Mouse (Mus musculus) stomach, embryonic 16.5 days (tissue): ENCODE measurements around the gene Cd44. TPM values are rescaled to one million over a fixed set of nuclear protein-coding genes. Genes with fewer than 3 reads are reported as not detected.

ENCODE experiments used
- ATAC-seq: fragments of 200-750 bp; cut with Nextera tagmentation; 2 replicates; pipeline ENCODE4 v1.8.0; 2017; ENCODE audit warnings: moderate number of reproducible peaks, moderate TSS enrichment; ENCODE audit not compliant: insufficient read depth, low FRiP score
- H3K27ac ChIP-seq: fragments of 300-500 bp; sonication (generic); 2 replicates; pipeline ENCODE4 v1.5.1; 2014; ENCODE audit warnings: low read length
- H3K27me3 ChIP-seq: fragments of 300-500 bp; sonication (generic); 2 replicates; pipeline ENCODE4 v1.6.1; 2014; ENCODE audit warnings: low read length, control low read depth, mixed read lengths; ENCODE audit not compliant: control insufficient read depth, insufficient read depth
- H3K36me3 ChIP-seq: fragments of 300-500 bp; sonication (generic); 2 replicates; pipeline ENCODE4 v1.6.1; 2014; ENCODE audit warnings: low read length; ENCODE audit not compliant: control insufficient read depth, insufficient read depth
- H3K4me1 ChIP-seq: fragments of 300-500 bp; sonication (generic); 2 replicates; pipeline ENCODE4 v1.6.1; 2014; ENCODE audit warnings: low read length, control low read depth, mixed read lengths; ENCODE audit not compliant: control insufficient read depth, insufficient read depth
- H3K4me2 ChIP-seq: fragments of 300-500 bp; sonication (generic); 2 replicates; pipeline ENCODE4 v1.6.1; 2014; ENCODE audit warnings: low read depth, low read length, mixed read lengths
- H3K4me3 ChIP-seq: fragments of 300-500 bp; sonication (generic); replicated peaks from 2 replicates; pipeline ENCODE4 v1.5.1; 2014; ENCODE audit warnings: mild to moderate bottlenecking, low read length
- H3K9ac ChIP-seq: fragments of 300-500 bp; sonication (generic); 2 replicates; pipeline ENCODE4 v1.6.1; 2014; ENCODE audit warnings: low read length
- H3K9me3 ChIP-seq: fragments of 300-500 bp; sonication (generic); replicated peaks from 2 replicates; pipeline ENCODE4 v1.6.1; 2016; ENCODE audit warnings: low read length, control low read depth; ENCODE audit not compliant: control insufficient read depth
- WGBS: fragments of 180-500 bp; shearing (Covaris S2); extraction: QIAGEN DNeasy Blood & Tissue Kit; methylation state at CpG from one replicate; pipeline ENCODE4 v1.1.7; 2014; 5-methylcytosine and 5-hydroxymethylcytosine counted together
- polyA plus RNA-seq: library from polyadenylated mRNA; unstranded; fragments of >200 nt; fragmentation: Nextera tagmentation; extraction: Ambion mirVana; gene quantifications from 2 replicates; pipeline ENCODE4 v1.2.1, GENCODE M21; 2015

Gene Cd44
- polyA plus RNA-seq, 1 experiment from 2014 or later = 26.5 TPM

DNA sequence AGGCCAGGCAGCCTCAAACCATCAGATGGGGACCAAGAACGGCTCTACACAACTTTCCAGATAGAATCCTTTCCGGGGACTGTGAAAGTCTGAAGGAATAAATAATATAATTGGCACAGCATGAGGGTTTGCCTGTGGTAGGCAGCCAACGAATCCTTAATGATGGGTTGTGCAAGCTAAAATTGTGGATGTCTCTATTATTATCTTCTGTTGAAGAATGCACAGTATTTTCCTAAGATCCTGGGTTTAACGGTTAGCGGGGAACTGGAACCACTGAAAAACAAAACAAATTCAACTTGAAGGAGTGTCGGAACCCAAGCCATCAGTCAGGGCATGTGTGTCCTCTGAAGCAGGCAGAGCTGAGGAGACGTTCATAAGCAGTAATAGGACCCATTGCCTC lies 118.7 kb downstream of the Cd44 start:
- WGBS = 79% methylated on average over 7 of the region's 7 CpGs

DNA sequence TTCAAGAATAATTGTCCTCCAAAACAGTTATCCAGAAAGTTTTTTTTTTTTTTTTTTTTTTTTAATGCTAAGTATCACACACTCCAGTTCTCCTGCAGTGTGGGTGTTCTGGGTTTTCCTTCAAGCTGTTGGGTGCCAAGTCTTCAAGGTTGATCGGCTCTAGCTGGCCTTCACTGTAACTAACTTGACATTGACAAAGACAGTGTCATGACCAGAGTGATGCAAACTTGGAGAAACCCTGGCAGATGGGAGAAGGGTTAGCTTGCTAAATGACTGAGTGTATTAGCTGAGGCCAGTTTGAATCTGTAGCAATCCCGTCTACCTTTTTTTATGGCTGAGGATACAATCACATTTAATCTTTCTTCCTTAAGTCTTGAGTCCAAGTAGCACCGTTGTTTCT lies 123.3 kb downstream of the Cd44 start:
- H3K4me3 ChIP-seq = no peak overlapping the region
- no peaks in the 10 kb centered on the region for H3K36me3 ChIP-seq
- no peak overlapping the region for H3K27ac ChIP-seq
- WGBS = 86% methylated on average over 3 of the region's 3 CpGs
- H3K9ac ChIP-seq = no peak overlapping the region
- no peaks in the 10 kb centered on the region for H3K4me1 ChIP-seq
- ATAC-seq = no peak
- no peaks in the 10 kb centered on the region for H3K27me3 ChIP-seq
- no peak overlapping the region for H3K4me2 ChIP-seq
- H3K9me3 ChIP-seq = no peaks in the 10 kb centered on the region

More for the DNA sequence above, 118.7 kb downstream of the Cd44 start:
- Histone ChIP-seq H3K9ac (no peak overlapping the region), H3K27me3 (no peaks in the 10 kb centered on the region), H3K9me3 (no peaks in the 10 kb centered on the region), H3K4me2 (no peak overlapping the region), H3K27ac (no peak overlapping the region), H3K4me3 (no peak overlapping the region), H3K4me1 (no peaks in the 10 kb centered on the region), H3K36me3 (no peaks in the 10 kb centered on the region)
- ATAC-seq = no peak

GRCm38 (mm10) chr2:102775561-102775960 lies 125.9 kb downstream of the Cd44 start:
- 78% methylated on average over 1 of the region's 1 CpGs for WGBS
- no peak overlapping the region for H3K4me3 ChIP-seq
- H3K9ac ChIP-seq = no peak overlapping the region

DNA sequence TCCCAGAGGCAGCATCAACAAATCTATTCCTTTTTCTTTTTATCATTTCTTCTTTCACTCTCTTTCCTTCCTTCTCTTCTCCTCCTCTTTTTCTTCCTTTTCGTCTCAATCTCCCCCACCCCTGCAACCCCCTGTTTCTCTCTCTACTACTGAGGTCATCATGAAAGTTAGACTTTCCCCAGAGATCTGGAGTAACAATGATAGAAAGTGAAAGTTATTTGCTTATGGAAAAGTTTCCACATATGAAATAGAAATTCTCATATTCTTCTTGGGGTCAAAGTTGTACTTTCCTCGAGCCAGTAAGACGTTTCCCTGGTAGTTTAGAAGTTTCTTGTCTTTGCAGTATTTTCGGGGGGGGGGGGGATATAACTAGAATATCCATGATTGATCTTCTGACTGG lies 126.8 kb downstream of the Cd44 start:
- Histone ChIP-seq H3K4me1 (no peaks in the 10 kb centered on the region), H3K9ac (no peak overlapping the region), H3K4me2 (no peak overlapping the region), H3K4me3 (no peak overlapping the region), H3K27ac (no peak overlapping the region), H3K36me3 (no peaks in the 10 kb centered on the region), H3K27me3 (no peaks in the 10 kb centered on the region), H3K9me3 (no peaks in the 10 kb centered on the region)
- ATAC-seq = no peak
- WGBS = 65% methylated on average over 4 of the region's 4 CpGs

More at GRCm38 (mm10) chr2:102775561-102775960, 125.9 kb downstream of the Cd44 start:
- no peaks in the 10 kb centered on the region for H3K27me3 ChIP-seq
- H3K4me2 ChIP-seq = no peak overlapping the region
- H3K9me3 ChIP-seq = no peaks in the 10 kb centered on the region
- ATAC-seq = no peak
- no peak overlapping the region for H3K27ac ChIP-seq
- H3K4me1 ChIP-seq = no peaks in the 10 kb centered on the region
- H3K36me3 ChIP-seq = no peaks in the 10 kb centered on the region

- no peak overlapping the region for H3K9ac ChIP-seq
- WGBS = 82% methylated on average over 5 of the region's 5 CpGs
- H3K4me1 ChIP-seq = no peaks in the 10 kb centered on the region
- H3K27ac ChIP-seq = no peak overlapping the region
- H3K27me3 ChIP-seq = no peaks in the 10 kb centered on the region
- ATAC-seq = no peak
- no peaks in the 10 kb centered on the region for H3K36me3 ChIP-seq
- H3K9me3 ChIP-seq = no peaks in the 10 kb centered on the region
- no peak overlapping the region for H3K4me2 ChIP-seq
- no peak overlapping the region for H3K4me3 ChIP-seq
Measured at GRCm38 (mm10) chr2:102772276-102772675, 129.2 kb downstream of the Cd44 start.

DNA sequence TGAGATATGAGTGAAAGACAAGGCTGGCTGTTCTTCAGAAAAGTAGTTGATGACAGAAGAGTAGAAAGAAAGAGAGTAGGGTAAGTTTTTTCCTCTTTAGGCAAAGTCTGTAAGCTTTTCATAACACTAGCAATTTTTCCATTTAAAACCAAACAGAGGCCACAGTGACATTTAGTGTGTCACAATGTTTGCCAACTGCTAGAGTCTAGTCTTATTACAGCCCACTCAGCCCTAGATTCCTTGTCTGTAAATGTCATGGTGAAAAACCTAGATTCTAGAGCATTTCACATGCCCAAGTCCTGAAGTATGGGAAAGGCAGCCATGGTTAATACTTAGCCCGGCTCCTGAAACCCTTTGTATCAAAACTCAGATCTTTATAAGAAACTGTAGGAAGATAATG lies 130.2 kb downstream of the Cd44 start:
- Histone ChIP-seq H3K27ac (no peak overlapping the region), H3K27me3 (no peaks in the 10 kb centered on the region), H3K4me1 (no peaks in the 10 kb centered on the region), H3K4me2 (no peak overlapping the region), H3K9ac (no peak overlapping the region), H3K36me3 (no peaks in the 10 kb centered on the region), H3K9me3 (no peaks in the 10 kb centered on the region), H3K4me3 (no peak overlapping the region)
- no peak for ATAC-seq
- WGBS = 89% methylated on average over 1 of the region's 1 CpGs

DNA sequence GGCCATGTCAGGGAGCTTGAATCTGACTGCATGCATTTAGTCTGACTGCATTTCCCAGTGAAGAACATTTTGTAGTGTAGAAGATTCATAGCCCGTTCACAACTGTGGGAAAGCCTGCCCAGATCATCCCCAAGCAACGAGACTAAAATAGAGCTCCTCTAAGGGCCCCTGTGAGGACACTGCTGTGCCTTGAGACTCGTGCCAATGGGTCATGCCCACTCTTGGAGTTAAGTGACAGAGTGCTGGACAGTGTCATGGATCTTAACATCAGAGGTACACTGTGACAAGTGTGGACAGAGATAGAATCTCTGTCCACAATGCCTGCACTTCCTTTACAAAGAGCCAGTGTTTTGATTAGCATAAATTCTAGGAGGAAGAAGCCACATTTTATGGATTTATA lies 133.2 kb downstream of the Cd44 start:
- no peak for ATAC-seq
- Histone ChIP-seq H3K4me2 (no peak overlapping the region), H3K9me3 (no peaks in the 10 kb centered on the region), H3K27ac (no peak overlapping the region), H3K27me3 (no peaks in the 10 kb centered on the region), H3K4me3 (no peak overlapping the region), H3K9ac (no peak overlapping the region), H3K4me1 (no peaks in the 10 kb centered on the region), H3K36me3 (no peaks in the 10 kb centered on the region)
- 69% methylated on average over 3 of the region's 3 CpGs for WGBS

DNA sequence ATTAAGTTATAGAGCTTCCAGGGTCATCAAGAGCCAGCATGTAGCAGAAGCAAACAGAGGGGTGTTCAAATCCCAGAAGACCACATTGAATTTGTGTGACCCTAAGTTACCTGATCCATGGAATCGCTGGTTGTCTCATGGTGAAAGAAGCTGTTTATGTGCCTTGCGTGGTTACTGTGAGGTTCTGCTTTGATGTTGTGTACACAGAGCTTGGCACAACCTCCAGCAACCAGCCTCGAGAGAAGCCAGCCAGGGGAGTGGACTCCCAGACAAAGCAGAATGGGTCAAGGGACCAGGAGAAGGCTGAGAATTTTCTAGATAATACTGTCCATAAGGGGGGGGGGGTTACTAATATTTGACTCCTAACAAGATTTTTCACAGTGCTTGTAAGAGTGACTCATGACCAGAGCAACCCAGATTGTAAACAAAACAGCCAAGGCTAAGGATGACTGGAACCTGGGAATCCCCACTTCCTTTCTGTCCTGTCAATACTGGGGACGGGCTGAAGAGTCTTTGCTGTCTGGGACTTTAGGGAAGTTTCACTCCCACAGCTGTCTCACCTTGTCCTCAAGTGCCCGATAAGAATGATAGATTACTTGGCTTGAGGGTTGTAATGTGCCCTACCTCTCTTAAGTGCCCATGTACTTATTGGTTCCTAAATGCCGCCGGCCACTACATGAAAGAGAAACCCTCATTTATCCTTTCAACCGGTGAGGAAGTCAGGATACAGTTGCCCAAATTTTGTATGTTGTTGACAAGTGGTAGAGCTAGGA lies 136.7 kb downstream of the Cd44 start:
- no peak for ATAC-seq
- 50% methylated on average over 8 of the region's 8 CpGs for WGBS
- no peak overlapping the region for H3K4me3 ChIP-seq

DNA sequence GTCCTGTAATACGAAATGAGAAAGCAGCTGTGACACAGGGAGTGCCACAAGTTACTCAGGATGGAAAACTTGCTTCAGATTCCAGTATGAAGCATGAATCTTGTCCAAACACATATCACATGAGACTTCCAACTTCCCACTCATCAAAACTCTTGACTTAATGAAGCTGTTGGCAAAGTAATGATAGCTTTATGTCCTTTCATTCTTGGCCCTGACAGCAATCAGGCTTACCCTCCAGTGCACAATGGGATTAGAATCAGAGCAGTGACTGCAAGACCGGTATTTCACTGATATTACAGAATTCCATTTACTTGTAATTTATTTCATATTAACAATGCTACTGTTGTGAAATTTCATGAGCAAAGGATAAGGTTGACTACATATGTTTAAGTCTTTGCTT lies 137.5 kb downstream of the Cd44 start:
- Histone ChIP-seq H3K4me3 (no peak overlapping the region), H3K4me1 (no peaks in the 10 kb centered on the region), H3K36me3 (no peaks in the 10 kb centered on the region), H3K27me3 (no peaks in the 10 kb centered on the region), H3K9me3 (no peaks in the 10 kb centered on the region), H3K27ac (no peak overlapping the region), H3K9ac (no peak overlapping the region), H3K4me2 (no peak overlapping the region)
- WGBS = 88% methylated on average over 2 of the region's 2 CpGs
- ATAC-seq = no peak

More for the DNA sequence above, 136.7 kb downstream of the Cd44 start:
- H3K36me3 ChIP-seq = no peaks in the 10 kb centered on the region
- no peaks in the 10 kb centered on the region for H3K9me3 ChIP-seq
- H3K27me3 ChIP-seq = no peaks in the 10 kb centered on the region
- no peaks in the 10 kb centered on the region for H3K4me1 ChIP-seq
- H3K9ac ChIP-seq = no peak overlapping the region
- no peak overlapping the region for H3K27ac ChIP-seq
- no peak overlapping the region for H3K4me2 ChIP-seq
